Mouse (Mus musculus): ENCODE data around the gene Sertad4.

The Sertad4 gene

GRCm38 (mm10) chr1:192855474-192856230 lies at the start of gene Sertad4:
Gene Sertad4 (minus strand): TSS chr1:192855756.
- in situ Hi-C loops (cut with MboI; ENCODE audit: low pct_unique_long_range_greater_than_20kb in 1 of 2, low sequenced_read_pairs in 2 of 2, unreplicated experiment in 1 of 2) = no loop called here

GRCm38 (mm10) chr1:192901516-192901915 lies 46.0 kb upstream of the Sertad4 start:
- in situ Hi-C loops (cut with MboI; ENCODE audit: low pct_unique_long_range_greater_than_20kb in 1 of 2, low sequenced_read_pairs in 2 of 2, unreplicated experiment in 1 of 2) = no loop called here

GRCm38 (mm10) chr1:192900913-192901312 lies 45.4 kb upstream of the Sertad4 start:
- in situ Hi-C loops (cut with MboI; ENCODE audit: low pct_unique_long_range_greater_than_20kb in 1 of 2, low sequenced_read_pairs in 2 of 2, unreplicated experiment in 1 of 2) = no loop called here

- in situ Hi-C loops (cut with MboI; ENCODE audit: low pct_unique_long_range_greater_than_20kb in 1 of 2, low sequenced_read_pairs in 2 of 2, unreplicated experiment in 1 of 2) = no loop called here
Measured at GRCm38 (mm10) chr1:192898742-192899141, 43.2 kb upstream of the Sertad4 start.

- in situ Hi-C loops (cut with MboI; ENCODE audit: low pct_unique_long_range_greater_than_20kb in 1 of 2, low sequenced_read_pairs in 2 of 2, unreplicated experiment in 1 of 2) = no loop called here
Measured at GRCm38 (mm10) chr1:192897218-192897617, 41.7 kb upstream of the Sertad4 start.

- in situ Hi-C loops (cut with MboI; ENCODE audit: low pct_unique_long_range_greater_than_20kb in 1 of 2, low sequenced_read_pairs in 2 of 2, unreplicated experiment in 1 of 2) = no loop called here
Measured at GRCm38 (mm10) chr1:192896076-192896475, 40.5 kb upstream of the Sertad4 start.

- in situ Hi-C loops (cut with MboI; ENCODE audit: low pct_unique_long_range_greater_than_20kb in 1 of 2, low sequenced_read_pairs in 2 of 2, unreplicated experiment in 1 of 2) = no loop called here
Measured at GRCm38 (mm10) chr1:192890716-192891115, 35.2 kb upstream of the Sertad4 start.

GRCm38 (mm10) chr1:192882617-192883295 lies 27.2 kb upstream of the Sertad4 start:
- in situ Hi-C loops (cut with MboI; ENCODE audit: low pct_unique_long_range_greater_than_20kb in 1 of 2, low sequenced_read_pairs in 2 of 2, unreplicated experiment in 1 of 2) = no loop called here

GRCm38 (mm10) chr1:192880130-192880529 lies 24.6 kb upstream of the Sertad4 start:
- in situ Hi-C loops (cut with MboI; ENCODE audit: low pct_unique_long_range_greater_than_20kb in 1 of 2, low sequenced_read_pairs in 2 of 2, unreplicated experiment in 1 of 2) = no loop called here

GRCm38 (mm10) chr1:192879086-192879580 lies 23.6 kb upstream of the Sertad4 start:
- in situ Hi-C loops (cut with MboI; ENCODE audit: low pct_unique_long_range_greater_than_20kb in 1 of 2, low sequenced_read_pairs in 2 of 2, unreplicated experiment in 1 of 2) = no loop called here

- in situ Hi-C loops (cut with MboI; ENCODE audit: low pct_unique_long_range_greater_than_20kb in 1 of 2, low sequenced_read_pairs in 2 of 2, unreplicated experiment in 1 of 2) = no loop called here
Measured at GRCm38 (mm10) chr1:192872841-192873240, 17.3 kb upstream of the Sertad4 start.

- in situ Hi-C loops (cut with MboI; ENCODE audit: low pct_unique_long_range_greater_than_20kb in 1 of 2, low sequenced_read_pairs in 2 of 2, unreplicated experiment in 1 of 2) = loop anchor here in 1 of 2 experiments (10.0 kb wide), 1 partner anchor 75 kb away; no protein-coding TSS in a partner anchor
Measured at GRCm38 (mm10) chr1:192869761-192870160, 14.2 kb upstream of the Sertad4 start.

GRCm38 (mm10) chr1:192864440-192864839 lies 8.9 kb upstream of the Sertad4 start:
- in situ Hi-C loops (cut with MboI; ENCODE audit: low pct_unique_long_range_greater_than_20kb in 1 of 2, low sequenced_read_pairs in 2 of 2, unreplicated experiment in 1 of 2) = loop anchor here in 1 of 2 experiments (10.0 kb wide), 1 partner anchor 70 kb away; no protein-coding TSS in a partner anchor

GRCm38 (mm10) chr1:192861305-192861960 lies 5.9 kb upstream of the Sertad4 start:
- in situ Hi-C loops (cut with MboI; ENCODE audit: low pct_unique_long_range_greater_than_20kb in 1 of 2, low sequenced_read_pairs in 2 of 2, unreplicated experiment in 1 of 2) = loop anchor here in 1 of 2 experiments (10.0 kb wide), 1 partner anchor 67 kb away; no protein-coding TSS in a partner anchor

GRCm38 (mm10) chr1:192860273-192860672 lies 4.7 kb upstream of the Sertad4 start:
- in situ Hi-C loops (cut with MboI; ENCODE audit: low pct_unique_long_range_greater_than_20kb in 1 of 2, low sequenced_read_pairs in 2 of 2, unreplicated experiment in 1 of 2) = loop anchor here in 1 of 2 experiments (10.0 kb wide), 1 partner anchor 65 kb away; no protein-coding TSS in a partner anchor

GRCm38 (mm10) chr1:192857582-192857981 lies 2.0 kb upstream of the Sertad4 start:
- in situ Hi-C loops (cut with MboI; ENCODE audit: low pct_unique_long_range_greater_than_20kb in 1 of 2, low sequenced_read_pairs in 2 of 2, unreplicated experiment in 1 of 2) = no loop called here

- in situ Hi-C loops (cut with MboI; ENCODE audit: low pct_unique_long_range_greater_than_20kb in 1 of 2, low sequenced_read_pairs in 2 of 2, unreplicated experiment in 1 of 2) = no loop called here
Measured at GRCm38 (mm10) chr1:192856931-192857330, 1.4 kb upstream of the Sertad4 start.

GRCm38 (mm10) chr1:192856411-192856810 lies 855 bp upstream of the Sertad4 start:
- in situ Hi-C loops (cut with MboI; ENCODE audit: low pct_unique_long_range_greater_than_20kb in 1 of 2, low sequenced_read_pairs in 2 of 2, unreplicated experiment in 1 of 2) = no loop called here

- in situ Hi-C loops (cut with MboI; ENCODE audit: low pct_unique_long_range_greater_than_20kb in 1 of 2, low sequenced_read_pairs in 2 of 2, unreplicated experiment in 1 of 2) = no loop called here
Measured at GRCm38 (mm10) chr1:192854819-192855271, 711 bp downstream of the Sertad4 start.

Measured in mouse embryonic stem cell (cell line).